Mouse (Mus musculus): Measurements from ENCODE around the gene Itgae. TPM values are rescaled to one million over a fixed set of nuclear protein-coding genes. Genes with fewer than 3 reads are reported as not detected.
A peak's percentile ranks its signal among the peaks of the same experiment; 100 is the strongest.
"Not testable (repeated sequence)": the region's sequence is repeated elsewhere in the genome, so short reads cannot be mapped to it uniquely, and the experiment has no call there.

The Itgae gene
- polyA plus RNA-seq, 1 experiment from 2014 or later = 0.16 TPM

DNA sequence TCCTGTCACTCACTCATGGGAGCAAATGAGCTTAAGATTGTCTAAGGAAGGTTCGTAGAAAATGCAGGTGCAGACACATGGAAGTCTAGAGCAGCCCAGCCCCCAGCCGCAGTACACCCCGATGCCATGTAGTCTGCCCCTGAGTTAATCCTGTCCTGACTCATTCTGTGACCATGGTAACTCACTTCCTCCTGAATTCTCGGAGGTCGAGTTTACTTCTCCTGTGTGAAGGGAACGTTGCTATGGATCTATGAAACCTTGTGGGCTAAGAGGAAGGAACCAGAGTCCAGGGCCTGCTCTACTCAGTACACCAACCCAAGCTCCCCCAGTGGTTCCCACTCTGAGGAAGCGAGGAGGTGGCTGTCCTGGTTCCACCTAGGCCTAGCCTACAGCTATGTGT is 2.5 kb downstream of the Itgae start:
- no peak overlapping the region for H3K9ac ChIP-seq
- no peak overlapping the region for H3K4me2 ChIP-seq
- ATAC-seq (ENCODE audit: insufficient read depth) = no peak
- H3K27me3 ChIP-seq = no peaks in the 10 kb centered on the region
- no peak overlapping the region for H3K27ac ChIP-seq (replicated peaks)
- no peak overlapping the region for H3K4me3 ChIP-seq (replicated peaks)
- 34% methylated on average over 7 of the region's 7 CpGs for WGBS (ENCODE audit: insufficient replicate concordance)
- no peaks in the 10 kb centered on the region for H3K36me3 ChIP-seq (replicated peaks)
- H3K9me3 ChIP-seq (replicated peaks) = no peaks in the 10 kb centered on the region
- no peaks in the 10 kb centered on the region for H3K4me1 ChIP-seq (replicated peaks)

DNA sequence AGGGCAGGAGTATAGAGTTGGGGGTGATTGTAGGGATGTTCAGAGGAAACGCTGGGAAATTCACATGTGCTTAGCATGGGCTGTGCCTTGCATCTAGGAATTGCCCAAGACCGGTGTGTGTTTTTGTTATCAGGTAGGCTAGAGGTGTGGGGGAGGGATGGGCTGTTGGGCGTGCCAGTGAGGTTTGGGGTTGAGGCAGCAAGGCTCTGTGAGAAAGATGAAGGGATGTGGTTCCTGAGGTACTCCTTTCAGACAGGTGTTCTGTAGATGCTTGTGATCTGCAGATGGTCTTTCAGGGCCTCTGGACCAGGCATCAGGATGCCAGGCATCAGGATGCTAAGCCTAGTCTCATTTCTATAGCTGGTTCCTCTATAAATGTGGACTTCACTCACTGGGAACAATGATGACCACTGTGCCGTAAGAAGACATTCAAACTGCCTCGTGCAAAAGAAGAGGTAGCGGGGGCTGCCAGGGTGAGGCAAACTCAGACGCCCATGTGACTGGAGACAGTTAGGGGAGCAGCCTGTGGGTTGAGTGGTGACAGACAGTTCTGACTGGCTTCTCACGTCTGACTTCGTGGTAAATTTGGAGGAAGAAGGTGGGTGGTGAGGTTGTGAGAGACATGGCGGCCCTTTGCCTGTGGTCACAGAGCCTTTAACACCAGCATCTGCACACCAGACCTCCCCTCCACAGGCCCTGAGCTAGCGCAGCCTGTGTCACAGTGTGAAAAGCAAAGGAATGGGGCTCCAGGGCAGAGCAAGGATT is 4.0 kb downstream of the Itgae start:
- no peaks in the 10 kb centered on the region for H3K4me1 ChIP-seq (replicated peaks)
- H3K36me3 ChIP-seq (replicated peaks) = no peaks in the 10 kb centered on the region
- H3K4me3 ChIP-seq (replicated peaks) = no peak overlapping the region
- 46% methylated on average over 11 of the region's 11 CpGs for WGBS (ENCODE audit: insufficient replicate concordance)
- no peak overlapping the region for H3K9ac ChIP-seq
- H3K9me3 ChIP-seq (replicated peaks) = no peaks in the 10 kb centered on the region
- ATAC-seq (ENCODE audit: insufficient read depth) = no peak
- no peak overlapping the region for H3K4me2 ChIP-seq
- H3K27me3 ChIP-seq = no peaks in the 10 kb centered on the region
- H3K27ac ChIP-seq (replicated peaks) = no peak overlapping the region

DNA sequence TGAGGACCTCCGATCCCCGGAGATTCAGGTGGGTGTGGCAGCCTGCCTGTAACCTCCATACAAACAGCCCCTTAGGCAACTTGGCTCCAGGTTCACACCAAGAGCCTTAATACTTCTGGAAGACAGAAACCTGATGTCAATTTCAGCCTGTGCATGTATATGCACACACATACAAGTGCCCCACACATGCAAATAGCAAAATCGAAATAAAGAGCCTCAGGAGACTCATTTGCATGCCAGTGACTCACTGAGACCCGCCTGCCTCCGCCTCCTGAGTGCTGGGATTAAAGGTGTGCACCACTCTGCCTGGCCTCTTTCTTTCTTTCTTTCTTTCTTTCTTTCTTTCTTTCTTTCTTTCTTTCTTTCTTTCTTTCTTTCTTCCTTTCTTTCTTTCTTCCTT is 8.5 kb downstream of the Itgae start:
- Histone ChIP-seq H3K4me2 (no peak overlapping the region), H3K27me3 (no peaks in the 10 kb centered on the region), H3K36me3 (replicated peaks) (no peaks in the 10 kb centered on the region), H3K9me3 (replicated peaks) (no peaks in the 10 kb centered on the region), H3K4me1 (replicated peaks) (no peaks in the 10 kb centered on the region), H3K27ac (replicated peaks) (no peak overlapping the region), H3K4me3 (replicated peaks) (no peak overlapping the region), H3K9ac (no peak overlapping the region)
- 49% methylated on average over 5 of the region's 5 CpGs for WGBS (ENCODE audit: insufficient replicate concordance)
- ATAC-seq (ENCODE audit: insufficient read depth) = no peak

DNA sequence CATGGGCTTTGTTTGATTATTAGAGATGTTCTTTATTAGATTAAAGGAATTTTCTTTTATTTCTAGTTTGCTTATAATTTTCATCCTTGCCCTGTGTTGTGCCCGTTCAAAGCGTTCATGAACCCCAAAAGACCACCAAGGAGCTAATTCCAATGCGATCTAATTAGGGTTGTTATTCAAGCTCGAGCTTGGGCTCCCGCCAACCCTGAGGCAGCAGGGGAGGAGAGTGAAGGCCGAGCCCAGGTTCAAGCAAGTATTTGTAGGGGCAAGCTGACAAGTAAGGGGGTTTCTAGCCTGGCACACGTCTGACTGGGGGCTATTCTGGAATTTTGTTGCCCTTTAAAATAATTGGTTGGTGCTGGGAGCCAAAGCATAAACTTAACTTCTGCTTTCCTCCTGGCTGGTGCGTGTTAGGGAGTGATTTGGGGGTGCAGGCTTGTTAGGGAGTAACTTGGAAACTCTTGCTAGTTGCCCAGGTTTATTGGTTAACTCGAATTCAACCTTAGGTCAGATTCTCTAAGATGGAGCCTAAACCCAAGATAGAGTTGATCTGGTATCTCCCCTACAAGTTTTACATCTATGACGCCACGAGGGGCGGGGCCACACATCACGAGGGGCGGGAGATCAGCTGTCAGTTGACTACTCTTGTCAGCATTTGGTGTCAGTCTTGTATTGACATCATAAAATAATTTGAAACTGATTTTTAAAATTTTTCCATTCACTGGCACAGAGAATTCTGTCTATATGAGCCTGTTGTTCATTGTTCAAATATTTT is 9.8 kb downstream of the Itgae start:
- H3K4me2 ChIP-seq = no peak overlapping the region
- no peaks in the 10 kb centered on the region for H3K4me1 ChIP-seq (replicated peaks)
- no peak overlapping the region for H3K27ac ChIP-seq (replicated peaks)
- ATAC-seq (ENCODE audit: insufficient read depth) = no peak
- 53% methylated on average over 14 of the region's 14 CpGs for WGBS (ENCODE audit: insufficient replicate concordance)
- no peaks in the 10 kb centered on the region for H3K9me3 ChIP-seq (replicated peaks)
- H3K27me3 ChIP-seq = no peaks in the 10 kb centered on the region
- H3K36me3 ChIP-seq (replicated peaks) = no peaks in the 10 kb centered on the region
- H3K4me3 ChIP-seq (replicated peaks) = no peak overlapping the region
- no peak overlapping the region for H3K9ac ChIP-seq

DNA sequence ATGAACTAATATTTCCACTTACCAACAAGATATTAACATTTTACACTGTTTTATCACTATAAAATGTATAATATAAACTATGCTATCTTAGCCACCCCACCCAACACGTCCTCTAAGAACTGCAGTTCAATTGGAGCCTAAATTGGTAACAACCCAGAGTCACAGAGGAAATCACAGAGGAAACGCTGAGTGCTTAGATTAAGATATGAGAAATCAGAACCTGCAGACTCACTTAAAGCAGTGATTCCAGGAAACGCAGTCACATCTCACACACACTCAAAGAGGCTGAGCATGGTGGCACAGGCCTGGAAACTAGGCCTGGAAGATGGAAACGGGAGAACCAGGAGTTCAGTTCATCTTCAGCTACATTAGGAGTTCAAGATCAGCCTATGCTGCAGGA is 10.9 kb downstream of the Itgae start:
- 29% methylated on average over 4 of the region's 4 CpGs for WGBS (ENCODE audit: insufficient replicate concordance)
- H3K27me3 ChIP-seq = no peaks in the 10 kb centered on the region
- no peaks in the 10 kb centered on the region for H3K36me3 ChIP-seq (replicated peaks)
- no peak overlapping the region for H3K4me3 ChIP-seq (replicated peaks)
- H3K9me3 ChIP-seq (replicated peaks) = no peaks in the 10 kb centered on the region
- ATAC-seq (ENCODE audit: insufficient read depth) = no peak
- H3K4me1 ChIP-seq (replicated peaks) = no peaks in the 10 kb centered on the region
- no peak overlapping the region for H3K9ac ChIP-seq
- no peak overlapping the region for H3K27ac ChIP-seq (replicated peaks)
- no peak overlapping the region for H3K4me2 ChIP-seq

DNA sequence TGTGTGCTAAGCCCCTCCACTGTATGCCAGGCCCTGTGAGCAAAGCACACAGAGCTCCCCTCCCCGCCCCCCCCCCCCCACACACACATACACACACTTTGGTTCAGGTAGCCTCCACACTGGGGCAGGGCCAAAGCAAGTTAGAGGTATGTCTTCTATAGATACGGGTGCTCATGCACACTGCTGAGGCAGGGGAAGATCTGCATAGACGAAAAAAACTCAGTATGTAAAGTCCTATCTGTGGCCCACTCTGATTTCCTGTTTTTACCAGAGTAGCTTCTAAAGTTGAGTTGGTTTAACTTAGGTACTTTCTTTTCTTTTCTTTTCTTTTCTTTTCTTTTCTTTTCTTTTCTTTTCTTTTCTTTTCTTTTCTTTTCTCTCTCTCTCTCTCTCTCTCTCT is 14.9 kb downstream of the Itgae start:
- H3K4me1 ChIP-seq (replicated peaks) = peaks cover 12% of the 10 kb centered on the region
- WGBS (ENCODE audit: insufficient replicate concordance) = 21% methylated on average over 3 of the region's 3 CpGs
- H3K36me3 ChIP-seq (replicated peaks) = no peaks in the 10 kb centered on the region
- H3K4me2 ChIP-seq = no peak overlapping the region
- no peaks in the 10 kb centered on the region for H3K9me3 ChIP-seq (replicated peaks)
- H3K27me3 ChIP-seq = no peaks in the 10 kb centered on the region
- no peak overlapping the region for H3K4me3 ChIP-seq (replicated peaks)
- no peak for ATAC-seq (ENCODE audit: insufficient read depth)
- no peak overlapping the region for H3K27ac ChIP-seq (replicated peaks)
- H3K9ac ChIP-seq = no peak overlapping the region

DNA sequence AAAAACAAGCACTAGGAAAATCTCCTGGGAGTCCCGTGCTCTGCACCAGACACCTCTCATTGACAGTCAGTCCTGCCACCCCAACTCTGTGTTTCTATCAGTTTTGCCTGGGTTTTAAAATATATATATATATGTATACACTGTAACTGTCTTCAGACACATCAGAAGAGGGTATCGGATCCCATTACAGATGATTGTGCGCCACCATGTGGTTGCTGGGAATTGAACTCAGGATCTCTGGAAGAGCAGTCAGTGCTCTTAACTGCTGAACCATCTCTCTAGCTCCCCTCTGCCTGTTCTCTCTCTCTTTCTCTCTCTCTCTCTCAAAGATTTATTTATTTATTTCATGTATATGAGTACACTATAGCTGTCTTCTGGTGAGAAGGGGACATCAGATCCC is 17.0 kb downstream of the Itgae start:
- not testable (repeated sequence) for ATAC-seq (ENCODE audit: insufficient read depth); H3K9ac ChIP-seq; H3K27ac ChIP-seq (replicated peaks); H3K4me3 ChIP-seq (replicated peaks); H3K36me3 ChIP-seq (replicated peaks); H3K9me3 ChIP-seq (replicated peaks); H3K4me2 ChIP-seq; H3K27me3 ChIP-seq
- 31% methylated on average over 3 of the region's 3 CpGs for WGBS (ENCODE audit: insufficient replicate concordance)
- H3K4me1 ChIP-seq (replicated peaks) = peaks cover 12% of the 10 kb centered on the region

DNA sequence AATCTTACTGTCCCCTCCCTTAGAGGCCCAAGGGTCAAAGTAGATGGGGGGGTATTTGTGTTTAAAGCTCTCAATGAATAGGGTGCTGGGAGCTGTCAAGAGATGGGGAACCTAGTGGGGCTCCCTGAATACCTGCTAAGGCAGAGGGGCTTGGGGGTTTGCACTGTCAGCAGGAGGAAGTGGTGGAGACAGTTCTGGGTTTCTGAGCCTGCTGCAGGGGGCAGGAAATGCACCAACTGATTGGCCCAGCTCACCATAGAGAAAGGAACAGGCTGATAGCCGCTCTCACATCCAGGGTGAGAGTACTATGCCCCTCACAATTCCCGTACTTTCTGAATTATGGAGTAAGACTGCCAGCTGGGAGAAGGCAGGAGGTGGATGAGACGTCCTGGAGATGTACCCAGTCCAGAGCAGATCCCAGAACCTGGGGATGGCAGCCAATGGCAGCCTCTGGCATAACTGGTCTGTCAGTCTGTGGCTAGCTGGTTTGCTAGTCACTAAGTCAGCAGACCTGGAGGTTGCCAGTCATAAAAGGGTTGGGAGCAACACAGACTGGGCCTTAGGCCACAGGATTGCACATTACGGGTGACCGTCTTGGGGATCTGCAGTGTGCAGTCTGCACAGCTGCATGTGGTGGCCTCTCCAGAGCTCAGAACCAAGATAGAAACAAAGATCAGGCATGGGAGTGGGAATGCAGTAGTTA is 18.0 kb downstream of the Itgae start:
- H3K4me1 ChIP-seq (replicated peaks) = peaks cover 12% of the 10 kb centered on the region
- H3K27me3 ChIP-seq = no peaks in the 10 kb centered on the region
- 34% methylated on average over 5 of the region's 5 CpGs for WGBS (ENCODE audit: insufficient replicate concordance)
- 0 out of 2 replicates have a peak overlapping the region, but pooled peaks have one; percentile 4 for H3K27ac ChIP-seq (replicated peaks)
- no peak overlapping the region for H3K9ac ChIP-seq
- H3K4me3 ChIP-seq (replicated peaks) = no peak overlapping the region
- H3K4me2 ChIP-seq = no peak overlapping the region
- ATAC-seq (ENCODE audit: insufficient read depth) = no peak
- H3K9me3 ChIP-seq (replicated peaks) = no peaks in the 10 kb centered on the region
- no peaks in the 10 kb centered on the region for H3K36me3 ChIP-seq (replicated peaks)

DNA sequence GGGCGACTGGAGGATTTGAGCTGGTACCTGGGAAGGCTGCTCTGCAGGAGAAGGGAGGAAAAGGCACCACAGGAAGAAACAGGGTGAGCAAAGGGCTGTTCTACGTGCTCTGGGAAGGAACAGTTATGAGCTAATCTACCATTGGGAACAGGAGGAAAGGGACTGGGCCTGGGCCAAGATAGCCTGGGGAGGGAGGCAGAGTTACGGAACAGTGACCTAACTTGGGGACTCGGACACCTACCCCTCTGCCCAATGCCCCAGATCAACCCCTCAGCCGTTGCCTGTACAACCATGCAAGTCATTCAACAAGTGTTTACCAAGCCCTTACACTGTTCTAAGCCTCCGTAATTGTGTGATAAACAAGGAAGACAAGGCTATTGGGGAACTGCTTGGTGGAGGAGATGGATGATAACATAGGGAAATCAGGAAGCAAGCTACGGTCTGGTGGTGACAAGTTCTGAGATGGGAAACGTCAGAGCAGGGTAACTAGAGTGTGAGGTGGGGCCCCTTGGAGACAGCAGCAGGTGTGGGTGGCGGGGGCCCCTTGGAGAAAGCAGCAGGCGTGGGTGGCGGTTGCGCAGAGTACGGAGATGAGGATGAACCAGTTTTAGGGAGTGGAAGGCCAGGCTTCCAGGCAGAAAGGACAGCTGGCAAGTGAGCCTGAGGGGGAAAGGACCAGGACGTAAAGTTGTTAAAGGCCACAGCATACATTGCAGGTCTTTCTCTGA is 18.7 kb downstream of the Itgae start:
- H3K36me3 ChIP-seq (replicated peaks) = no peaks in the 10 kb centered on the region
- ATAC-seq (ENCODE audit: insufficient read depth) = no peak
- 48% methylated on average over 14 of the region's 14 CpGs for WGBS (ENCODE audit: insufficient replicate concordance)
- H3K9me3 ChIP-seq (replicated peaks) = no peaks in the 10 kb centered on the region
- peaks cover 12% of the 10 kb centered on the region for H3K4me1 ChIP-seq (replicated peaks)
- no peaks in the 10 kb centered on the region for H3K27me3 ChIP-seq
- H3K27ac ChIP-seq (replicated peaks) = no peak overlapping the region
- no peak overlapping the region for H3K9ac ChIP-seq
- no peak overlapping the region for H3K4me2 ChIP-seq
- no peak overlapping the region for H3K4me3 ChIP-seq (replicated peaks)

DNA sequence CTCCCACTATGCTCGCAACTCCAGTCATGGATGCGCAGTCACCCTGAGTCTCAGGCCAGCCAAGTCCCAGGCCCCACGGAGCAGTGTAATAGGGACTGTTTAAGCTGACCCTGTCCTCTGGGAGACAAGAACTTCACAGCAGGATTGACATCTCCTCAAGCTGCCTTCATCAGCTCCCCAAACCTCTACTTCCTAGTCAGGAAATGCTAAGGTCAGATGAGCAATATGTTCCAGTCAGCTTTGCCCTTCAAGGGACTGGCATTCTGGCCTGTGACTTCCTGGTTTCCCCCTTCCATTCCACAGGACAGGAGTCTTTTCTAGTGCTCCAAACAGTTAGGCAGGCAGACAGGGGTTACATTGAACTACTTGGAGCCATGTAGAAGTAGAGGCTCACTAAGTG is 19.6 kb downstream of the Itgae start:
- H3K4me1 ChIP-seq (replicated peaks) = peaks cover 12% of the 10 kb centered on the region
- no peaks in the 10 kb centered on the region for H3K27me3 ChIP-seq
- ATAC-seq (ENCODE audit: insufficient read depth) = no peak
- no peak overlapping the region for H3K27ac ChIP-seq (replicated peaks)
- WGBS (ENCODE audit: insufficient replicate concordance) = 66% methylated on average over 3 of the region's 3 CpGs
- no peaks in the 10 kb centered on the region for H3K36me3 ChIP-seq (replicated peaks)
- H3K9ac ChIP-seq = no peak overlapping the region
- H3K4me3 ChIP-seq (replicated peaks) = no peak overlapping the region
- H3K4me2 ChIP-seq = no peak overlapping the region
- no peaks in the 10 kb centered on the region for H3K9me3 ChIP-seq (replicated peaks)

DNA sequence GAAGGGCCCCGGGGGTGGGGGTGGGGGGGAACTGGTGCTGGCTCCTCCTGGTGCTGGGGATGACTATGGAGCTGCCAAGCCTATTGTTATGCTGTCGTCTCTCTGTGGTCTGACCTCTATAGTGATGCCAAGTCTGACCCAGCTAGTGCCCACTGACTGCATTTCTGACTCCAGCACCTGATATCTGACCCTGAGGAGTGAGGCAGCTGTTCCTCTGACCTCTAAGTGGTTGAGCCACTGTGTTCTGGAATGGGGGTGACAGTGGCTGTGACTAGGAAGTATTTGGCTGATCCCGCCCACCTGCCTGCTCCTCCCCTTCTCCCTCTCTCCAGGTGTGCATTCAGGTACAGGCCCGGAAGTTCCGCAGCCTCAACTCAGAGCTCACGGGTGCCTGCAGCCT is 21.0 kb downstream of the Itgae start:
- H3K4me2 ChIP-seq = no peak overlapping the region
- H3K9ac ChIP-seq = no peak overlapping the region
- no peak for ATAC-seq (ENCODE audit: insufficient read depth)
- 63% methylated on average over 6 of the region's 6 CpGs for WGBS (ENCODE audit: insufficient replicate concordance)
- H3K9me3 ChIP-seq (replicated peaks) = no peaks in the 10 kb centered on the region
- H3K36me3 ChIP-seq (replicated peaks) = no peaks in the 10 kb centered on the region
- no peak overlapping the region for H3K4me3 ChIP-seq (replicated peaks)
- H3K27ac ChIP-seq (replicated peaks) = no peak overlapping the region
- peaks cover 12% of the 10 kb centered on the region for H3K4me1 ChIP-seq (replicated peaks)
- H3K27me3 ChIP-seq = no peaks in the 10 kb centered on the region
